17 mouse cellular contexts compared by ENCODE assay signal in genomic region chr3:52780356-52780755, GRCm38 (mm10).
DNase-seq lines count a peak whose midpoint lies in the region; ATAC-seq and TF ChIP-seq lines count a peak whose summit lies in the region.
"Had no signal": no experiment of that assay in that cellular context is flagged by ENCODE, and none has a peak within 500 bp of the region (broad histone marks: within the 10 kb centered on the region; RNA-seq: fewer than 3 reads in every experiment).

No protein-coding gene starts in this region.

- no peak overlapping the region for H3K4me2 ChIP-seq in embryonic facial prominence, embryonic 11.5 days (ENCODE audit: low read depth, low read length)
- H3K4me2 ChIP-seq in midbrain, embryonic 11.5 days: no peak overlapping the region
- H3K4me2 ChIP-seq in midbrain, postnatal 0 days (ENCODE audit: low read depth, low read length, poor library complexity, severe bottlenecking): no peak overlapping the region
- H3K4me2 ChIP-seq: forebrain, embryonic 13.5 days; heart, embryonic 13.5 days; hindbrain, embryonic 15.5 days had no signal

- H3K27ac ChIP-seq in embryonic facial prominence, embryonic 11.5 days (replicated peaks; ENCODE audit: low read depth, low read length): no peak overlapping the region
- H3K27ac ChIP-seq in embryonic facial prominence, embryonic 10.5 days (replicated peaks): no peak overlapping the region
- H3K27ac ChIP-seq in midbrain, embryonic 11.5 days (ENCODE audit: low read depth, low read length): no peak overlapping the region
- no peak overlapping the region for H3K27ac ChIP-seq in midbrain, postnatal 0 days (ENCODE audit: low read depth, low read length)
- H3K27ac ChIP-seq: forebrain, embryonic 13.5 days; heart, embryonic 13.5 days; hindbrain, embryonic 15.5 days had no signal

- peak; percentile 37 for DNase-seq in embryonic facial prominence, embryonic 11.5 days (ENCODE audit: low spot score)
- DNase-seq in embryonic facial prominence, embryonic 10.5 days (ENCODE audit: low spot score): no peak
- peak; percentile 74 for DNase-seq in midbrain, embryonic 11.5 days (ENCODE audit: low spot score, missing footprints)
- DNase-seq in midbrain, postnatal 0 days (ENCODE audit: low spot score): no peak
- peak; percentile 17 for DNase-seq in mesoderm, embryonic 11.5 days (ENCODE audit: low read depth, low spot score)
- DNase-seq: adrenal gland, postnatal 14 days; cerebellum, adult 18-20 months; cerebellum, adult 9-11 months; cerebellum, postnatal 36 days; forebrain, postnatal 0 days; gastrocnemius, postnatal 36 days; heart, postnatal 36 days had no signal

- WGBS in embryonic facial prominence, embryonic 11.5 days: 72% methylated on average over 8 of the region's 8 CpGs
- 76% methylated on average over 8 of the region's 8 CpGs for WGBS in embryonic facial prominence, embryonic 10.5 days
- WGBS in midbrain, embryonic 11.5 days: 82% methylated on average over 8 of the region's 8 CpGs
- WGBS in midbrain, postnatal 0 days: 87% methylated on average over 8 of the region's 8 CpGs

- H3K27me3 ChIP-seq in embryonic facial prominence, embryonic 11.5 days (ENCODE audit: control insufficient read depth, insufficient read depth, low read length): no peaks in the 10 kb centered on the region
- H3K27me3 ChIP-seq in embryonic facial prominence, embryonic 10.5 days (replicated peaks; ENCODE audit: low read depth, poor library complexity, severe bottlenecking): no peaks in the 10 kb centered on the region
- no peaks in the 10 kb centered on the region for H3K27me3 ChIP-seq in midbrain, embryonic 11.5 days (ENCODE audit: control insufficient read depth, insufficient read depth, low read length)
- H3K27me3 ChIP-seq in midbrain, postnatal 0 days (ENCODE audit: insufficient read depth, low read length): no peaks in the 10 kb centered on the region
- H3K27me3 ChIP-seq: forebrain, embryonic 13.5 days; heart, embryonic 13.5 days; hindbrain, embryonic 15.5 days had no signal

- ATAC-seq in embryonic facial prominence, embryonic 11.5 days (replicated peaks; ENCODE audit: insufficient number of reproducible peaks, low FRiP score, low TSS enrichment, low read depth): no peak
- no peak for ATAC-seq in midbrain, embryonic 11.5 days (ENCODE audit: low FRiP score)
- no peak for ATAC-seq in midbrain, postnatal 0 days (ENCODE audit: low FRiP score)
- ATAC-seq in megakaryocyte-erythroid progenitor cell, adult 5-6 weeks (replicated peaks; ENCODE audit: low FRiP score, low TSS enrichment, poor library complexity, severe bottlenecking): no peak
- ATAC-seq in activated CD4-positive, CD25-positive, alpha-beta regulatory T cell, adult 4 months: no peak
- ATAC-seq: forebrain, embryonic 13.5 days; forebrain, postnatal 0 days had no signal

- H3K9ac ChIP-seq in embryonic facial prominence, embryonic 11.5 days (replicated peaks; ENCODE audit: low read length): no peak overlapping the region
- no peak overlapping the region for H3K9ac ChIP-seq in midbrain, embryonic 11.5 days (ENCODE audit: low read length)
- H3K9ac ChIP-seq in midbrain, postnatal 0 days (replicated peaks; ENCODE audit: low read length, poor library complexity, severe bottlenecking): no peak overlapping the region
- H3K9ac ChIP-seq: forebrain, embryonic 13.5 days; forebrain, postnatal 0 days; heart, embryonic 13.5 days; hindbrain, embryonic 15.5 days had no signal

- no peak overlapping the region for H3K4me3 ChIP-seq in embryonic facial prominence, embryonic 11.5 days (ENCODE audit: low read depth, low read length)
- no peak overlapping the region for H3K4me3 ChIP-seq in embryonic facial prominence, embryonic 10.5 days
- no peak overlapping the region for H3K4me3 ChIP-seq in midbrain, embryonic 11.5 days (ENCODE audit: low read depth, low read length)
- H3K4me3 ChIP-seq in midbrain, postnatal 0 days (ENCODE audit: low read depth, low read length): no peak overlapping the region
- H3K4me3 ChIP-seq: forebrain, embryonic 13.5 days; heart, embryonic 13.5 days; hindbrain, embryonic 15.5 days had no signal

- H3K4me1 ChIP-seq in embryonic facial prominence, embryonic 11.5 days (ENCODE audit: control insufficient read depth, insufficient read depth, low read length): no peaks in the 10 kb centered on the region
- no peaks in the 10 kb centered on the region for H3K4me1 ChIP-seq in embryonic facial prominence, embryonic 10.5 days
- no peaks in the 10 kb centered on the region for H3K4me1 ChIP-seq in midbrain, embryonic 11.5 days (ENCODE audit: control insufficient read depth, insufficient read depth, low read length)
- H3K4me1 ChIP-seq in midbrain, postnatal 0 days (ENCODE audit: insufficient read depth, low read length): no peaks in the 10 kb centered on the region
- H3K4me1 ChIP-seq: heart, embryonic 13.5 days had no signal

- no peaks in the 10 kb centered on the region for H3K36me3 ChIP-seq in embryonic facial prominence, embryonic 11.5 days (replicated peaks; ENCODE audit: control insufficient read depth, insufficient read depth, low read depth, low read length)
- no peaks in the 10 kb centered on the region for H3K36me3 ChIP-seq in embryonic facial prominence, embryonic 10.5 days (replicated peaks)
- H3K36me3 ChIP-seq in midbrain, embryonic 11.5 days (ENCODE audit: control insufficient read depth, insufficient read depth, low read length): no peaks in the 10 kb centered on the region
- no peaks in the 10 kb centered on the region for H3K36me3 ChIP-seq in midbrain, postnatal 0 days (ENCODE audit: insufficient read depth, low read length)
- H3K36me3 ChIP-seq: heart, embryonic 13.5 days; hindbrain, embryonic 15.5 days had no signal

- H3K9me3 ChIP-seq in embryonic facial prominence, embryonic 11.5 days (replicated peaks; ENCODE audit: control insufficient read depth, low read length): no peaks in the 10 kb centered on the region
- no peaks in the 10 kb centered on the region for H3K9me3 ChIP-seq in embryonic facial prominence, embryonic 10.5 days
- H3K9me3 ChIP-seq in midbrain, embryonic 11.5 days (ENCODE audit: control insufficient read depth, low read length): no peaks in the 10 kb centered on the region
- H3K9me3 ChIP-seq in midbrain, postnatal 0 days (ENCODE audit: low read length): no peaks in the 10 kb centered on the region
- H3K9me3 ChIP-seq: forebrain, embryonic 13.5 days; heart, embryonic 13.5 days; hindbrain, embryonic 15.5 days had no signal

- no peak for TF ChIP-seq CTCF in midbrain, postnatal 0 days (IDR thresholded peaks at IDR 0.05)

Comparison
In these comparisons a context has a peak if more than half of its experiments do, and no peak if none do; other contexts are left out.
1. DNase-seq: peak in embryonic facial prominence, embryonic 11.5 days (single experiment), midbrain, embryonic 11.5 days (single experiment) and mesoderm, embryonic 11.5 days (single experiment); none in embryonic facial prominence, embryonic 10.5 days (single experiment) and midbrain, postnatal 0 days (single experiment).